Comparison of ENCODE assay signal across 8 mouse cellular contexts in the genomic region with DNA sequence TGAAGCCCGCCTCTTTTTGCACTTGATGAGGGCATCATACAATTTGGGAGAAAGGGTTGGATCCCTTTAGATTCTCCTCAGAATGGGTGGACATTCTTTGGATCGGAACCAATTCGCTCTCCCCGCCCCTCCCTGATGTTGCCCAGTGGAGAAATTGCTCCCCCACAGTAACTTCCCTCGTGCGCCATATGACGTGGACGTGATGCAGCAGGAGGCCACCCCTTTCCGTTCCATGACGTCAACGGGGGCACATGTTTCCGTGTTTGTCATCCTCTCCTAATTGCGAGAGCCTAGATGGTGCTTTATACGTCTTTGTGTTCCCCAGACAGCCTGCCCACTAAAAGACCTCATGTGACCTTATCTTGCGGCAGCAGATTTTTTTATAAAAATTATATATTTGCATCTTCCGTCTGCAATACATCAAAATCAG. TPM values are rescaled to one million over a fixed set of nuclear protein-coding genes. Genes with fewer than 3 reads are reported as not detected.
DNase-seq lines count a peak whose midpoint lies in the region; ATAC-seq and TF ChIP-seq lines count a peak whose summit lies in the region.

No protein-coding gene starts in this region.

- H3K27me3 ChIP-seq in C2C12 (ENCODE audit: control insufficient read depth, insufficient read depth, insufficient read length): no peaks in the 10 kb centered on the region
- no peaks in the 10 kb centered on the region for H3K27me3 ChIP-seq in heart, embryonic 10.5 days (ENCODE audit: insufficient read depth, poor library complexity, severe bottlenecking)
- no peaks in the 10 kb centered on the region for H3K27me3 ChIP-seq in kidney, embryonic 14.5 days (ENCODE audit: control insufficient read depth, insufficient read depth, low read length)

- ATAC-seq in kidney, embryonic 14.5 days (ENCODE audit: low FRiP score, low TSS enrichment): peak; percentile 53

- H3K9me3 ChIP-seq in heart, embryonic 10.5 days: no peaks in the 10 kb centered on the region
- no peaks in the 10 kb centered on the region for H3K9me3 ChIP-seq in kidney, embryonic 14.5 days (ENCODE audit: control insufficient read depth, low read length)

- peak overlapping the region; percentile 59 for H3K4me3 ChIP-seq in C2C12 (ENCODE audit: insufficient read depth, poor library complexity, severe bottlenecking)
- H3K4me3 ChIP-seq in embryonic fibroblast, embryonic 13.5 days (ENCODE audit: insufficient read depth, low read length): peak overlapping the region; percentile 51
- peak overlapping the region; percentile 88 for H3K4me3 ChIP-seq in heart, embryonic 10.5 days
- peak overlapping the region; percentile 79 for H3K4me3 ChIP-seq in kidney, embryonic 14.5 days (ENCODE audit: low read length)

- H3K36me3 ChIP-seq in C2C12 (ENCODE audit: control insufficient read depth, insufficient read depth): peaks cover 4% of the 10 kb centered on the region
- H3K36me3 ChIP-seq in heart, embryonic 10.5 days: peaks cover 8% of the 10 kb centered on the region; the same call in 1 of the 2 replicates
- peaks cover 8% of the 10 kb centered on the region; the same call in 1 of the 2 replicates for H3K36me3 ChIP-seq in kidney, embryonic 14.5 days (ENCODE audit: control insufficient read depth, insufficient read depth, low read length)

- peak overlapping the region; percentile 71 for H3K4me2 ChIP-seq in kidney, embryonic 14.5 days (replicated peaks; ENCODE audit: low read depth, low read length)

- H3ac ChIP-seq in C2C12 (ENCODE audit: control insufficient read depth, insufficient read length, low read depth): peak overlapping the region; percentile 49

- peaks cover 8% of the 10 kb centered on the region for H3K79me2 ChIP-seq in C2C12 (ENCODE audit: control insufficient read depth, insufficient read depth)

- peak overlapping the region; percentile 84 for H3K9ac ChIP-seq in kidney, embryonic 14.5 days (ENCODE audit: low read depth, low read length)

- H3K27ac ChIP-seq in embryonic fibroblast, embryonic 13.5 days (ENCODE audit: insufficient read depth, low read length): peak overlapping the region; percentile 94
- H3K27ac ChIP-seq in heart, embryonic 10.5 days: peak overlapping the region; percentile 93
- peak overlapping the region; percentile 92 for H3K27ac ChIP-seq in kidney, embryonic 14.5 days (ENCODE audit: low read depth, low read length)

- H3K79me3 ChIP-seq in C2C12 (ENCODE audit: low read depth): peaks cover 2% of the 10 kb centered on the region

- peaks cover 6% of the 10 kb centered on the region for H3K4me1 ChIP-seq in embryonic fibroblast, embryonic 13.5 days (ENCODE audit: control insufficient read depth, insufficient read depth, low read length)
- H3K4me1 ChIP-seq in heart, embryonic 10.5 days: peaks cover 8% of the 10 kb centered on the region
- peaks cover 5% of the 10 kb centered on the region; the same call in 1 of the 2 replicates for H3K4me1 ChIP-seq in kidney, embryonic 14.5 days (ENCODE audit: control insufficient read depth, insufficient read depth, low read length)

- TF ChIP-seq CTCF in C2C12 (IDR thresholded peaks at IDR 0.05; ENCODE audit: control insufficient read depth, insufficient read depth, insufficient read length): no peak
- no peak for TF ChIP-seq CTCF in embryonic fibroblast, embryonic 13.5 days (IDR thresholded peaks at IDR 0.05; ENCODE audit: borderline replicate concordance, insufficient read depth, low read length)

- DNase-seq in brain, adult 2 months (ENCODE audit: low read depth, low spot score): peak; percentile 96
- DNase-seq in heart, embryonic 10.5 days (ENCODE audit: low spot score): peak; percentile 93
- peak; percentile 86 for DNase-seq in liver
- peak; percentile 96 to 97 for DNase-seq in monocyte, adult 2 months (ENCODE audit: low read depth in 1 of 2, low spot score in 2 of 2)
- DNase-seq in spleen, postnatal 14 days (ENCODE audit: low spot score in 2 of 2): peak; percentile 71 to 79

- 6% methylated on average over 16 of the region's 16 CpGs for WGBS in heart, embryonic 10.5 days
- WGBS in kidney, embryonic 14.5 days: 5% methylated on average over 16 of the region's 16 CpGs

- TF ChIP-seq POLR2A in embryonic fibroblast, embryonic 13.5 days (IDR thresholded peaks at IDR 0.05; ENCODE audit: low read depth, low read length): peak; percentile 64

TF ChIP-seq in C2C12, 6 proteins besides CTCF, POLR2A, EP300 and RAD21:
- peak; percentile 12 for TF ChIP-seq MYOD1 (IDR thresholded peaks at IDR 0.05; ENCODE audit: control insufficient read depth, insufficient read length, low read depth)
- TF ChIP-seq FOSL1 (IDR thresholded peaks at IDR 0.05; ENCODE audit: insufficient read depth, low read length, poor library complexity, severe bottlenecking): no peak
- TF ChIP-seq MAX (IDR thresholded peaks at IDR 0.05): peak; percentile 64
- no peak for TF ChIP-seq MYOG (IDR thresholded peaks at IDR 0.05; ENCODE audit: control insufficient read depth, extremely low read depth, insufficient read length)
- peak; percentile 63 for TF ChIP-seq USF1 (IDR thresholded peaks at IDR 0.05; ENCODE audit: low read depth)
- TF ChIP-seq CEBPB (IDR thresholded peaks at IDR 0.05; ENCODE audit: low read depth): no peak

RNA-seq across cellular contexts. Expression of a gene that starts 0.8 kb away (rescaled TPM):
- 36.0 TPM for polyA plus RNA-seq in C2C12 (2012; fragmentation: generic; extraction: Trizol)
- 60.2 and 68.7 TPM in 2 replicates for polyA plus RNA-seq in embryonic fibroblast, embryonic 13.5 days (2011; ENCODE audit: insufficient read length, low read depth, missing spikeins)
- polyA plus RNA-seq in heart, embryonic 10.5 days (2016; fragmentation: Nextera tagmentation; extraction: Ambion mirVana): 40.8 and 43.6 TPM in 2 replicates
- 60.6 and 68.5 TPM in 2 replicates for polyA plus RNA-seq in kidney, embryonic 14.5 days (2014; fragmentation: Nextera tagmentation; extraction: Ambion mirVana)

RNA-seq across cellular contexts. Expression of a gene that starts 0.9 kb away (rescaled TPM):
- 1.3 TPM for polyA plus RNA-seq in C2C12 (2012; fragmentation: generic; extraction: Trizol)
- polyA plus RNA-seq in embryonic fibroblast, embryonic 13.5 days (2011; ENCODE audit: insufficient read length, low read depth, missing spikeins): 1.4 TPM in 1 of 2 replicates, not detected in the other
- polyA plus RNA-seq in heart, embryonic 10.5 days (2016; fragmentation: Nextera tagmentation; extraction: Ambion mirVana): 6.2 and 6.8 TPM in 2 replicates
- 3.1 and 3.2 TPM in 2 replicates for polyA plus RNA-seq in kidney, embryonic 14.5 days (2014; fragmentation: Nextera tagmentation; extraction: Ambion mirVana)

Comparison
In these comparisons a context has a peak if more than half of its experiments do, and no peak if none do; other contexts are left out.
1. Peak in every context shown above with its lines: DNase-seq, ATAC-seq, H3K4me3 ChIP-seq and H3K27ac ChIP-seq.